Mouse (Mus musculus): Measurements from ENCODE around the gene Rsbn1.

DNA sequence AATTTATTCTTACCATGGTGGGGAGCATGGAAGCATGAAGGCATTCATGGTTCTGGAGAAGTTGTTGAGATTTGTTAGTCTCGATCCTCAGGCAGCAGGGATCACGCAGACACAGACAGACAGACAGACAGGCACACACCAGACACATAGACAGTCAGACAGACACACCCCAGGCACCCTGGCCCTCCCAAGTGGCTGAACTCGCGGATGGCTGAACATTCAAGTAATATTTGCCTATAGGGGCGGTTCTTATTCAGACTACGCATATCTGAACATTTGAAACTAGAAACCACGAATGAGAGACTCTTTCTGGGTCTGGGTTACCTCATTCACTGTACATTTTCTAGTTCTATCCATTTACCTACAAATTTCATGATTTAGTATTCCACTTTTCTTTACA lies 34.7 kb downstream of the Rsbn1 start:
- TF ChIP-seq CTCF (IDR thresholded peaks at IDR 0.05; ENCODE audit: low read depth) (no peak), EP300 (optimal IDR thresholded peaks at IDR 0.05) (no peak)
